In the genomic region with DNA sequence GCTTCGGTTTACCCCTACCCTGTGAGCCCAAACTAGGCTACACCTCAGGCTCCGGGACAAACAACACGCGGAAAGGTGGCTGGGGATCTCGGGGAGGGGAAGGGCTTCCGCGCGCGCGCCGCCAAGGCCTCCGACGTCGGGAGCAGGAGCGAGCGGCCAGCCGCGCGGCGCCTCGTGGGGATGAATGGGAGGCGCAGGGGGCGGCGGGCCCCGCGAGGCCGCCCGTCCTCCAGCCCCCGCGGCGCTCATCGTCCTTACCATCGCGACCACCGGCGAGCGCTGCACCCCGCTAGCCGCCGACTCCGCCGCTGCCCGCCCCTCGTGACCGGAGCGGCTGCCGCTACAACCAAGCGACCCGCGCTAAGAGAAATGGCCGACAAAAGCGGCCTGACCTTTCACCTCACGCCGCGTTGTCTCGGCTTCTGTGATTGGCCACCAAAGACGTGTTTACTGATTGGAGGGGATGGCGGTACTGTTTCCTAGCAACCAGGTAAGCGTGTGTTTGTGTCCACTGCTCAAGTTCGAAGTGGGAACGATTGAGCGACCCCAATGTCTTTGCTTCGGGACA, we compare ENCODE assay signal across 8 mouse cellular contexts. TPM values are rescaled to one million over a fixed set of nuclear protein-coding genes. Genes with fewer than 3 reads are reported as not detected.
A peak's percentile ranks its signal among the peaks of the same experiment; 100 is the strongest.
DNase-seq lines count a peak whose midpoint lies in the region; ATAC-seq and TF ChIP-seq lines count a peak whose summit lies in the region.

A gene (minus strand): TSS at position 426 of the 568 bp plus-strand sequence.

- intact Hi-C loops in gastrocnemius, adult 2 months (cut with DNase I) = no loop called here
- intact Hi-C loops in left cerebral cortex, adult 2 months (cut with DNase I) = no loop called here

- peak; percentile 84 for ATAC-seq in common myeloid progenitor, adult 5-6 weeks (replicated peaks; ENCODE audit: low read depth, poor library complexity, severe bottlenecking)
- ATAC-seq in hindbrain, postnatal 0 days = peak; percentile 93
- peak; percentile 93 for ATAC-seq in megakaryocyte, adult 5-6 weeks (ENCODE audit: poor library complexity, severe bottlenecking)

- peak within 1 kb of the TSS; percentile 87 for H3K4me2 ChIP-seq in hindbrain, postnatal 0 days (ENCODE audit: low read depth, low read length)

- H3K4me1 ChIP-seq in hindbrain, postnatal 0 days (ENCODE audit: insufficient read depth, low read length) = peaks cover 11% of the 10 kb centered on the region; the same call in 1 of the 2 replicates

- H3K9me3 ChIP-seq in hindbrain, postnatal 0 days (ENCODE audit: low read length) = no peaks in the 10 kb centered on the region

- peak within 1 kb of the TSS; percentile 64 for H3K9ac ChIP-seq in hindbrain, postnatal 0 days (replicated peaks; ENCODE audit: low read length)

- peak; percentile 97 for DNase-seq in ZHBTc4 (ENCODE audit: low read depth, low spot score)
- peak; percentile 89 for DNase-seq in gastrocnemius, adult 2 months
- peak; percentile 97 for DNase-seq in hindbrain, postnatal 0 days (ENCODE audit: low spot score)
- peak; percentile 90 to 96 for DNase-seq in left cerebral cortex, adult 2 months (ENCODE audit: extremely low spot score in 1 of 2, low spot score in 2 of 2)
- DNase-seq in right cerebral cortex, adult 2 months (ENCODE audit: low spot score in 2 of 2) = peak; percentile 97 to 98
- DNase-seq in urinary bladder, postnatal 14 days (ENCODE audit: low spot score) = peak; percentile 89

- no peaks in the 10 kb centered on the region; the same call in 1 of the 2 replicates for H3K36me3 ChIP-seq in hindbrain, postnatal 0 days (ENCODE audit: insufficient read depth, low read length)

- TF ChIP-seq CTCF in gastrocnemius, adult 2 months (IDR thresholded peaks at IDR 0.05) = no peak
- TF ChIP-seq CTCF in hindbrain, postnatal 0 days (IDR thresholded peaks at IDR 0.05; ENCODE audit: low read depth) = no peak
- TF ChIP-seq CTCF in left cerebral cortex, adult 2 months (IDR thresholded peaks at IDR 0.05) = no peak

- H3K27me3 ChIP-seq in hindbrain, postnatal 0 days (ENCODE audit: insufficient read depth, low read length) = no peaks in the 10 kb centered on the region

- H3K4me3 ChIP-seq in gastrocnemius, adult 2 months = peak within 1 kb of the TSS; percentile 82
- H3K4me3 ChIP-seq in hindbrain, postnatal 0 days (ENCODE audit: low read length) = peak within 1 kb of the TSS; percentile 72
- peak within 1 kb of the TSS; percentile 78 for H3K4me3 ChIP-seq in left cerebral cortex, adult 2 months

- WGBS in hindbrain, postnatal 0 days = under 1% methylated on average over 54 of the region's 63 CpGs

- peak within 1 kb of the TSS; percentile 86 for H3K27ac ChIP-seq in gastrocnemius, adult 2 months
- H3K27ac ChIP-seq in hindbrain, postnatal 0 days = peak within 1 kb of the TSS; percentile 79
- peak within 1 kb of the TSS; percentile 85 for H3K27ac ChIP-seq in left cerebral cortex, adult 2 months

RNA-seq across cellular contexts. Expression of the gene that starts here (rescaled TPM):
- total RNA-seq in common myeloid progenitor, adult 5-6 weeks (2017) = 192 and 266 TPM in 2 replicates
- total RNA-seq in gastrocnemius, adult 2 months (2021) = 1 to 10 TPM; 6.5 to 8.9 TPM
- total RNA-seq in hindbrain, postnatal 0 days (2014; rRNA removed) = 20.1 and 26.2 TPM in 2 replicates
- polyA plus RNA-seq in hindbrain, postnatal 0 days (2015; fragmentation: Nextera tagmentation; extraction: Ambion mirVana) = 65.2 and 65.8 TPM in 2 replicates
- 10 to 100 TPM; 10.7 to 12.9 TPM for total RNA-seq in left cerebral cortex, adult 2 months (2021)
- 89.2 and 95.8 TPM in 2 replicates for total RNA-seq in megakaryocyte, adult 5-6 weeks (2015)
- 127 and 139 TPM in 2 replicates for total RNA-seq in megakaryocyte, adult 5-6 weeks (2017)

Comparison
In these comparisons a context has a peak if more than half of its experiments do, and no peak if none do; other contexts are left out.
1. Peak in every context shown above with its lines: DNase-seq, ATAC-seq, H3K4me3 ChIP-seq and H3K27ac ChIP-seq.